Mouse (Mus musculus) G1E (cell line): Measurements from ENCODE around the gene Kcnma1.

Source experiments
- CTCF ChIP-seq: IDR thresholded peaks from 2 replicates; pipeline ENCODE4 v1.5.1; 2012; ENCODE audit warnings: low read depth, low read length, inconsistent platforms, mixed read lengths
- POLR2AphosphoS5 ChIP-seq: IDR thresholded peaks from 2 replicates; pipeline ENCODE4 v1.6.1; 2012; ENCODE audit warnings: low read depth, low read length, inconsistent platforms; ENCODE audit not compliant: insufficient replicate concordance

GRCm38 (mm10) chr14:23435861-23436260 lies 578.4 kb downstream of the Kcnma1 start:
- TF ChIP-seq POLR2AphosphoS5 = no peak
- no peak for TF ChIP-seq CTCF
